Mouse (Mus musculus): ENCODE results near the gene Gckr.

DNA sequence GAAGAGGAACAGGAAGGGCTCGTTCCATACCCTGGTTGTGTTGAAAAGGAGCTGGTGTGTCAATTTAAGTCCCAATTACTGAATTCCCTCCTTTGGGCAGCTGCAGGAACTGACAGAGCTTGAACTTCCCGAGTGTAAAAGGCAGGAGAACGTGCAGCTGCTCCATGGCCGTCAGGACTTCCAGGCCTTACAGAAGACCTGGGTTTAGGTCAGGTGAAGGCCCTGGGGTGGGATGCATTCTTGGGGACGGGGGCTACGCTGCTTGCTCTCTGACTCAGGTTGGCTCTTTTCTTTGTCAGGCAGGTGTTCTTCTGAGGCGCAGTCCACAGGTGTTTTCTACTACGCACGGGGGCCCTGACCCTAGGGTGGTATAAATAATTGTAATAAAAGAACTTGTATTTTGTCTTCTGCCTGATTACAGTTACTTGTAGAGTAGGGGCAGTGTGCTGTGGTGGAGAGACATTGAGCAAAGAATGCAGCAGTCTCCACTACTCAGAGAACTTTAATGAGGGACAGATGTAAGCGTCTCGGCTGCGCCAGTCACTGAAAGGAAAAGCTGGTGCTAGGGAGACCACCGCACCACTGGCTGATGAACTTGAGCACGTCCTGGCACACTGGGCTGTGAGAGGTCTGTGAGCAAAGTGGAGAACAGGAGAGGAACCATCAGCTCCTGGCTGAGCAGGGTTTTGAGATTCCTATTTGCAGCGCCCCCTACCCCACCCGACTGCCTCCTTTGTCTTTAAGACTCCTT lies 44.3 kb upstream of the Gckr start:
- TF ChIP-seq POLR2A (IDR thresholded peaks at IDR 0.05; ENCODE audit: insufficient read length, low read depth), result no peak
- TF ChIP-seq MYOG (IDR thresholded peaks at IDR 0.05; ENCODE audit: control insufficient read depth in 1 of 3, insufficient read depth in 1 of 3, insufficient read length in 2 of 3, low read depth in 2 of 3), result no peak
- no peak for TF ChIP-seq MAX (IDR thresholded peaks at IDR 0.05; ENCODE audit: low read depth)
- no peak for TF ChIP-seq CEBPB (IDR thresholded peaks at IDR 0.05; ENCODE audit: insufficient read depth, poor library complexity, severe bottlenecking)
- no peak for TF ChIP-seq TCF12 (IDR thresholded peaks at IDR 0.05; ENCODE audit: insufficient read depth, poor library complexity, severe bottlenecking)
- TF ChIP-seq POLR2AphosphoS2 (IDR thresholded peaks at IDR 0.05; ENCODE audit: insufficient read length, low read depth), result peak; percentile 18
- TF ChIP-seq SRF (IDR thresholded peaks at IDR 0.05; ENCODE audit: control insufficient read depth, insufficient read length, low read depth), result no peak
- TF ChIP-seq USF1 (IDR thresholded peaks at IDR 0.05; ENCODE audit: low read depth), result no peak
